Mouse (Mus musculus) c-Kit-positive CD71-positive TER-119-negative erythroid progenitor cells, embryonic 14.5 days (primary cell): Measurements from ENCODE around the gene Nup133.
A peak's percentile ranks its signal among the peaks of the same experiment; 100 is the strongest.

ENCODE experiments used
- DNase-seq: peaks from one replicate; pipeline ENCODE4 v3.0.0-alpha.2; 2013; ENCODE audit warnings: low read depth

The Nup133 gene

GRCm38 (mm10) chr8:123887163-123887562, 61.9 kb downstream of the Nup133 start:
- no peak for DNase-seq

- DNase-seq, result no peak
Observed at GRCm38 (mm10) chr8:123884721-123885565, 64.1 kb downstream of the Nup133 start.

GRCm38 (mm10) chr8:123883094-123883493, 66.0 kb downstream of the Nup133 start:
- DNase-seq, result no peak

GRCm38 (mm10) chr8:123882412-123882811, 66.7 kb downstream of the Nup133 start:
- DNase-seq, result no peak

- no peak for DNase-seq
Observed at GRCm38 (mm10) chr8:123880821-123881350, 68.2 kb downstream of the Nup133 start.

GRCm38 (mm10) chr8:123880271-123880670, 68.8 kb downstream of the Nup133 start:
- DNase-seq, result no peak

GRCm38 (mm10) chr8:123877865-123878264, 71.2 kb downstream of the Nup133 start:
- no peak for DNase-seq

GRCm38 (mm10) chr8:123874324-123874723, 74.7 kb downstream of the Nup133 start:
- DNase-seq, result no peak

- DNase-seq, result no peak
Observed at GRCm38 (mm10) chr8:123873364-123873763, 75.7 kb downstream of the Nup133 start.

- DNase-seq, result no peak
Observed at GRCm38 (mm10) chr8:123872048-123872447, 77.0 kb downstream of the Nup133 start.

GRCm38 (mm10) chr8:123866971-123867370, 82.1 kb downstream of the Nup133 start:
- no peak for DNase-seq

GRCm38 (mm10) chr8:123865786-123866185, 83.3 kb downstream of the Nup133 start:
- DNase-seq, result no peak

GRCm38 (mm10) chr8:123860386-123860785, 88.7 kb downstream of the Nup133 start:
- DNase-seq, result no peak

- DNase-seq, result no peak
Observed at GRCm38 (mm10) chr8:123859648-123860259, 89.3 kb downstream of the Nup133 start, which contains the start of gene Ccsap. Gene Ccsap (minus strand): TSS chr8:123860209.

- DNase-seq, result peak; percentile 94
Observed at GRCm38 (mm10) chr8:123858941-123859647, 90.0 kb downstream of the Nup133 start.

GRCm38 (mm10) chr8:123858574-123858940, 90.5 kb downstream of the Nup133 start:
- peak; percentile 36 for DNase-seq

- no peak for DNase-seq
Observed at GRCm38 (mm10) chr8:123857361-123857760, 91.7 kb downstream of the Nup133 start.

GRCm38 (mm10) chr8:123854733-123855475, 94.2 kb downstream of the Nup133 start:
- no peak for DNase-seq

- no peak for DNase-seq
Observed at GRCm38 (mm10) chr8:123854252-123854651, 94.8 kb downstream of the Nup133 start.

GRCm38 (mm10) chr8:123851590-123851989, 97.5 kb downstream of the Nup133 start:
- no peak for DNase-seq

GRCm38 (mm10) chr8:123849352-123849751, 99.7 kb downstream of the Nup133 start:
- no peak for DNase-seq

- no peak for DNase-seq
Observed at GRCm38 (mm10) chr8:123847546-123847945, 101.5 kb downstream of the Nup133 start.
